Mouse (Mus musculus): ENCODE data around the gene Ttc7b.
A peak's percentile ranks its signal among the peaks of the same experiment; 100 is the strongest.

Gene Ttc7b

GRCm38 (mm10) chr12:100280972-100281794 is 239.4 kb downstream of the Ttc7b start:
- DNase-seq (ENCODE audit: extremely low read depth, low read depth): no peak

- no peak for DNase-seq (ENCODE audit: extremely low read depth, low read depth)
Measured at GRCm38 (mm10) chr12:100279898-100280297, 240.7 kb downstream of the Ttc7b start.

DNA sequence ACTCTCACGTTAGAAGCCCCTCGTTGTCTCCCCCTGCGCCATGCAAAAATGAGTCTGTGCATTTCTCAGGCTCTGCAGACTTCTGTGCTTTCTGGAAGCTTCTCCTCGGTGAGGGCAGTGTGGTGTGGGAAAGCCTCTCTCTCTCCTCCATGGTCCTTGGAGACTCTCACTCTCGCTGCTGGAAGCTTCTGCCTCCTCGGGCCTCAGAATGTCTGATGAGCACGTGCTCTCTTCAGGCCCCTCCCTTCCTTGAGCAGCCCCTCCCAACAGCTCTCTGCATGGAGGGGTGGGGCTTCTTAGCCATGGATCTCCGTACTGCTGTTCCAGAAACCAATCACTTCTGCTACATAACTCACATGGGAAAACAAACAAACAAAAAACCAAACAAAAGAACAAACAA is 242.3 kb downstream of the Ttc7b start:
- DNase-seq (ENCODE audit: extremely low read depth, low read depth): no peak

DNA sequence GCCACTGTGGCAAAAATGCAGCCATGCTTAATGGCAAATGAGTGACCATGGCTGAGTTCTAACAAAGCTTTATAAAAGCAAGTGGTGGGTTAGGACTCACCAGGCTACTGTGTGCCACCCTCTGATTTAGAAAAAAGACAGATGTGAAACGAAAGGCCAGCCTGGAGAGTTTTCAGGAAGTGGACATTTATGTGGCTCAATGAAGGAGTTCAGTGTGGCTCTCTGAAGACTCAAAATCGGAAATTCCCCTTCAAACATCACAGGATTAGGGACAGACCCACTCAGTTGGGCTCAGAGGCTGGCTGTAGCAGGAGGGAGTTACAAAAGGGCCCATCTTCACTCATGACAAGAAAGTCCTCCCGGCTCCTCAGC is 243.1 kb downstream of the Ttc7b start:
- DNase-seq (ENCODE audit: extremely low read depth, low read depth): no peak

- DNase-seq (ENCODE audit: extremely low read depth, low read depth): peak; percentile 69
Measured at GRCm38 (mm10) chr12:100276607-100277533, 243.8 kb downstream of the Ttc7b start.

DNA sequence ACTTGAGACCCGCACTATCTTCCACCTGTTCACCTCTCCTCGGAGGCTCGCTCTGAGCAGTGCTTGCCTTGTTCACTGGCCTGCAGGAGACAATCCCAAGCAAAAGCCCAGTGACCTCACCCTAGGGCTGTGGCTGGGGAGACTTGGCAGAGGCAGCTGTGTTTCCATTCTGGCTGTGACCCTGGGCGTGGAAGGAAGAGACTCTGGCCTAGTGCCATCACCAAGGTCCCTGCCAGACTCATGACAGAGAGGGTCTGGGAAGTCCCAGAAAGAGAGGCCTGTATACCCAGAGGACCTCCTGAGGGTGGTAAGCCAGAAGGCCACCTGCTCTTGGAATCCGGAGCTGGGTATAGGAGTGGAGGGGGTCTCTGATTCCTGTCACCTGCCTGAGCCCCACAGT is 244.8 kb downstream of the Ttc7b start:
- no peak for DNase-seq (ENCODE audit: extremely low read depth, low read depth)

GRCm38 (mm10) chr12:100273033-100273432 is 247.6 kb downstream of the Ttc7b start:
- no peak for DNase-seq (ENCODE audit: extremely low read depth, low read depth)

- no peak for DNase-seq (ENCODE audit: extremely low read depth, low read depth)
Measured at GRCm38 (mm10) chr12:100269967-100270662, 250.5 kb downstream of the Ttc7b start.

- DNase-seq (ENCODE audit: extremely low read depth, low read depth): peak; percentile 25
Measured at GRCm38 (mm10) chr12:100268011-100268410, 252.6 kb downstream of the Ttc7b start.

DNA sequence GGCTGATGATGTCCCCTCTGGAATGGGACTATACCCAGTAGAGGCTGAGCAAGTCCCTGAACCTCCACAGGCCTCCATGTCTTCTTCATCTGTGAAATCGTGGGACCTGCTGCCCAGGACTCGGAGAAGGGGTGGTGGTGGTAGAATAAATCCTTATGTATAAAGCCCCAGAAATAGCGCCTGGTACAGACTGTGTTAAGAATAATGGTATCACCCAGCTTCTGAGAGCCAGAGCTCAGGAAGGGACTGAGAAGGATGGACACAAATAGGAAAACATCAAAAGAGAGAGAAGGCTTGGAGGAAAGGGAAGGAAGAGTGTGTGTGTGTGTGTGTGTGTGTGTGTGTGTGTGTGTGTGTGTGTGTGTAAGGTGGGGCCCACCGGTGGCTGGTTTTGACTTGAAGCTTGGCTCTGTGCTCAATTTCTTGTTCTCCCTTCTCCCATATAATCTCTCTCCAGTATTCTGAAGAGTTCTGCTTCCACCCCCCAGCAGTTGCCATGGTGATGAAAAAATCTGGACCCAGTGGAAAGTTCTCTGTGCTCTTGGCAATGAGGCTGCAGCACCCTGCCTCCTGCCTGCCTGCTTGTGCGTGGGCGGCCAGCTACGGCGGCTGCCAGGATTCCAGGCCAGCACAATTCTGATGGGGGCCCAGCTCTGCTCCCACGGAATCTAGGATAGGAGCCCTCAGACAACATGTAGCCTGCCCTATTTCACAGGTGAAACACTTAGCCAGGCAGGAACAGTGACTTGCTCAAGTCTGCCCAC is 254.9 kb downstream of the Ttc7b start:
- DNase-seq (ENCODE audit: extremely low read depth, low read depth): no peak

DNA sequence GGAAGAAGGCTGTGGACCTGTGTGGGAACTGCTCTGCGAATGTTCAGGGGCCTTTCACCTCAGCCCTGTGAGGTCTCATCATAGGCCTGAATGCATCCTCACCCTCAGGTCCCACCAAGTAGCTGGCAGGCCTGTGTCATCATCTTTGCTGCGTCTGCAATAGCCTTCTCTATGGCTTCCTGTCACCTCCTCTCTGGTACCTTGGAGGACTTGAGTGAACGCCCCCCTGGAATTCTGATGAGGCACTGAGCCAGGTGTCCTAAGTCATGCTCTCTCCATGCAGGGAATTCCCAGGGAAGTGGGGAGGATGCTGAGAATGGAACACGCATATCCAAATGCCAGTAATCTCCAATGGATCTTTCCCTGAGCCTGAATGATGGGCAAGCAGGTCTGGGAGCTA is 255.7 kb downstream of the Ttc7b start:
- no peak for DNase-seq (ENCODE audit: extremely low read depth, low read depth)

GRCm38 (mm10) chr12:100262846-100263245 is 257.8 kb downstream of the Ttc7b start:
- DNase-seq (ENCODE audit: extremely low read depth, low read depth): no peak

DNA sequence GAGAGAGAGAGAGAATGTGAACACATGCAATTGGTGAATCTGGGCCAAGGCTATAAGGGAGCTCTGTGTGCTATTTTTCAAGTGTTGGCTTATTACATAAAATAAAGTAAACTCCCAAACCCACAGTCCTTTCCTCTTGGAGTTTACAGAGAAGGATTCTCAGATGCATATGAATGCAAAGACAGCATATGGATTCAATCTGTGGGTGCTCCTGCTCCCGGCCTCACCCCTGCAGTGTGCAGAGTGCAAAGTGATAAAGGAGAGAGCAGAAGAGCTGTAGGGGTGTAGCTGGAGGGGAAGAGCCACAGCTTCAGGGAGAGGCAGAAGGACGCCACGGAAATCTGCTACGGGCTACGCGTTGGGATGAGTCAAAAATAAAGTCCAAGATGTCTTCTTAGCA is 258.9 kb downstream of the Ttc7b start:
- DNase-seq (ENCODE audit: extremely low read depth, low read depth): no peak

GRCm38 (mm10) chr12:100260151-100260550 is 260.5 kb downstream of the Ttc7b start:
- no peak for DNase-seq (ENCODE audit: extremely low read depth, low read depth)

DNA sequence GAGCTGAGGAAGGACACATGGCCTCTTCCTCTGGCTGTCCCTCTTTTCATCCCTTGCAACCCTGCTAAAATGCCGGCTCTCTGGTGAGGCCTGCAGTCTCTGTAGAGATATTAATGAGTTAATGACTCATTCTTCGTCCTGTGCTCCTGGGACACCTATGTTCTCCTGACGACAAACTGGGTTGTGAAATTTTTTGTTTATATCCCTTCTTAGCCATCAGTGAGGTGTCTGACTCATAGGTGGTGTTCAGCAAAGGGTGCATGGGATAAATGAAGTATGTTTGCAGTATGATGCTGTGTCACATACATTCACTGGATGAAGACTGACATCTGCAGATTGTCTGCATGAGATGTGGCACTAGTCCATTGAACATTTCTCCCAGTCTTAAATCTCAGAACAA is 262.8 kb downstream of the Ttc7b start:
- DNase-seq (ENCODE audit: extremely low read depth, low read depth): no peak

DNA sequence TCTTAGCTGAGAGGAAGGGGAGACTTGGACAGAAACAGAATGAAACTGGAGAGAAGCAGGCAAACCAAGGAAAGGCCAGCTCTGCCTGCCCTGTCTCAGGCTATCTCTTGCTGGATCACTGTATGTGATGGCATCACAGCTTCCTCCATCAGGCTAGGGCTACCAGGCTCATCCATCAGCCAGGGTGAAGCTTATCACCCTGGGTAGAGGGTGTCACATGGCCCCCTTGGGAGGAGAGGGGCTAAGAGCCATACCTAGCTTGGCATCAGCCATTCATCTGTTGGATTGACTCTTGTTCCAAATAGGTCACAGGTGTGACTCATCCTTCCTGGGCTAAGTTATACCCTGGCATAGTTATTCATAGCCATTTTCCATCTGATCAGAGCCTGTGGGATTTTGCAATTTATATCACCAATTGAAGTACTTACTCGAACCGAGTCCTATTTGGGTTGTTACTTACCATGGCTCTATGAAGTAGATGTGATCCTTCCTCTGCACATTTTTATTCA is 265.1 kb downstream of the Ttc7b start:
- no peak for DNase-seq (ENCODE audit: extremely low read depth, low read depth)

DNA sequence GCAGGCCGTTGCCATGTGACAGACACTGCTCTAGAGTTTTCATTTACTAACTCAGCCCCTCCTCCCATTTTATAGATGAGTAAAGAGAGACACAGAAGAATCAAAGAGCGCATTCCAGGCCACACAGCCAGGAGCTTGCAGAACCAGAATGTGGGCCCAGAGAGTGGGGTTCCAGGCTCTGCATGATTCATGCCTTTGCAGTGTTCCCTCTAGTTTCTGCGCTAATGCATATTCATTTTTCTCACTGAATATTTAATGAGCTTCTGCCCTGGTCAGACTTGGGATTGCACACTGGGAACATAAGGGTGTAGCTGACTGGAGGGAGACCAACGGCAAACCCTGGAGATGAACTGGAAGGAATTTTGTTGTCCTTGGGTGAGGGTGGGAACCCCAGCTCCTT is 266.2 kb downstream of the Ttc7b start:
- DNase-seq (ENCODE audit: extremely low read depth, low read depth): no peak

Data from MEL-GATA-1-ER (cell line).